In the genomic region with DNA sequence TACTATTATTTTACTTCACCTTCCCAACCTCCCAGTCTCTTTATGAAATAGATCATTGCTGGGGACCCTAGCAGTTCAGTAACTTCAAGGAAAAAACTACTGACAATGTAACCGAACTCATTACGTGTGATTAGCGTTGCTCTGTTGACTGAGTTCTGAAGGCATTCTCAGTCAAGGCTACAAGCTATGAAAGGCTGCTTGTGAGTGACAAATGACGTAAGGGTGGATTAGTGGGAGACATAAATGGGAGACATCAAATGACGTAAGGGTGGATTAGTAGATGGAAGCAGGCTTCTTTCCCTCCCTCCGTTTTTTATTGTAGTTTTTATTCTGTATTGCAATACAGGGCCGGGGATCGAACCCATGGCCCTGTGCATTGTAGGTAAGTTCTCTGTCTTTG, we compare ENCODE assay signal across 18 mouse cellular contexts.
"Had no signal": no experiment of that assay in that cellular context is flagged by ENCODE, and none has a peak within 500 bp of the region (broad histone marks: within the 10 kb centered on the region; RNA-seq: fewer than 3 reads in every experiment).

No protein-coding gene starts in this region.

- H3K9ac ChIP-seq: lung, embryonic 14.5 days; midbrain, embryonic 12.5 days; neural tube, embryonic 13.5 days; neural tube, embryonic 15.5 days had no signal

- ATAC-seq: midbrain, embryonic 16.5 days had no signal

- H3K27ac ChIP-seq: midbrain, embryonic 10.5 days; midbrain, embryonic 12.5 days; neural tube, embryonic 13.5 days; neural tube, embryonic 15.5 days had no signal

- DNase-seq: lung, adult 18-20 months; lung, embryonic 14.5 days; lung, postnatal 10 days; lung, postnatal 4 days; midbrain, embryonic 14.5 days; right cerebral cortex, adult 18-20 months; right cerebral cortex, postnatal 25 days; right cerebral cortex, postnatal 4 days; spleen, adult 18-20 months; thymus, adult 18-20 months; thymus, postnatal 25 days; thymus, postnatal 4 days had no signal

- H3K4me2 ChIP-seq: lung, embryonic 14.5 days; midbrain, embryonic 12.5 days; neural tube, embryonic 13.5 days; neural tube, embryonic 15.5 days had no signal

- H3K27me3 ChIP-seq: midbrain, embryonic 12.5 days; neural tube, embryonic 13.5 days; neural tube, embryonic 15.5 days had no signal

- H3K36me3 ChIP-seq: midbrain, embryonic 12.5 days; neural tube, embryonic 13.5 days; neural tube, embryonic 15.5 days had no signal

- H3K4me3 ChIP-seq: midbrain, embryonic 10.5 days; midbrain, embryonic 12.5 days; myocyte; neural tube, embryonic 13.5 days; neural tube, embryonic 15.5 days had no signal

- H3K9me3 ChIP-seq: midbrain, embryonic 10.5 days; midbrain, embryonic 12.5 days; neural tube, embryonic 13.5 days; neural tube, embryonic 15.5 days had no signal
